In genomic region chr3:79416944-79417680, GRCm38 (mm10) we compare ENCODE assay signal across 10 mouse cellular contexts.
DNase-seq lines count a peak whose midpoint lies in the region; ATAC-seq lines count a peak whose summit lies in the region.
"Had no signal": no experiment of that assay in that cellular context is flagged by ENCODE, and none has a peak within 500 bp of the region (broad histone marks: within the 10 kb centered on the region; RNA-seq: fewer than 3 reads in every experiment).

No protein-coding gene starts in this region.

- no peak overlapping the region for H3K4me2 ChIP-seq in hindbrain, embryonic 15.5 days
- H3K4me2 ChIP-seq in neural tube, embryonic 14.5 days (ENCODE audit: low read depth, low read length): no peak overlapping the region
- H3K4me2 ChIP-seq: embryonic facial prominence, embryonic 15.5 days had no signal

- no peaks in the 10 kb centered on the region for H3K36me3 ChIP-seq in forebrain, embryonic 10.5 days (replicated peaks)
- no peaks in the 10 kb centered on the region for H3K36me3 ChIP-seq in hindbrain, embryonic 15.5 days
- no peaks in the 10 kb centered on the region for H3K36me3 ChIP-seq in neural tube, embryonic 14.5 days (ENCODE audit: control insufficient read depth, insufficient read depth, low read length)
- H3K36me3 ChIP-seq: embryonic facial prominence, embryonic 15.5 days had no signal

- H3K27me3 ChIP-seq in forebrain, embryonic 10.5 days (ENCODE audit: poor library complexity, severe bottlenecking): no peaks in the 10 kb centered on the region
- no peaks in the 10 kb centered on the region for H3K27me3 ChIP-seq in hindbrain, embryonic 15.5 days
- H3K27me3 ChIP-seq in neural tube, embryonic 14.5 days (ENCODE audit: control insufficient read depth, insufficient read depth, low read length): no peaks in the 10 kb centered on the region
- H3K27me3 ChIP-seq: embryonic facial prominence, embryonic 15.5 days had no signal

- peak; percentile 53 for DNase-seq in embryo, embryonic 10 days (ENCODE audit: low spot score)
- peak; percentile 34 for DNase-seq in forebrain, embryonic 10.5 days (ENCODE audit: extremely low spot score, low spot score)
- no peak for DNase-seq in frontal cortex, postnatal 10 days (ENCODE audit: low spot score in 2 of 2)
- DNase-seq in lung, adult 18-20 months: no peak
- DNase-seq: kidney, adult 18-20 months; thymus, postnatal 14 days had no signal

- WGBS in forebrain, embryonic 10.5 days: 25% methylated on average over 4 of the region's 4 CpGs
- 23% methylated on average over 4 of the region's 4 CpGs for WGBS in hindbrain, embryonic 15.5 days
- 24% methylated on average over 4 of the region's 4 CpGs for WGBS in neural tube, embryonic 14.5 days

- no peak overlapping the region for H3K9ac ChIP-seq in hindbrain, embryonic 15.5 days
- no peak overlapping the region for H3K9ac ChIP-seq in neural tube, embryonic 14.5 days (replicated peaks; ENCODE audit: low read depth, low read length)
- H3K9ac ChIP-seq: embryonic facial prominence, embryonic 15.5 days had no signal

- H3K9me3 ChIP-seq in forebrain, embryonic 10.5 days: no peaks in the 10 kb centered on the region
- no peaks in the 10 kb centered on the region for H3K9me3 ChIP-seq in hindbrain, embryonic 15.5 days
- H3K9me3 ChIP-seq in neural tube, embryonic 14.5 days (ENCODE audit: control insufficient read depth, low read length): no peaks in the 10 kb centered on the region
- H3K9me3 ChIP-seq: embryonic facial prominence, embryonic 15.5 days had no signal

- ATAC-seq in hindbrain, embryonic 15.5 days (ENCODE audit: low FRiP score, low read depth): peak; percentile 78
- peak; percentile 74; the same call in 1 of the 2 replicates for ATAC-seq in neural tube, embryonic 14.5 days (ENCODE audit: low read depth)
- no peak for ATAC-seq in cerebellum, adult (ENCODE audit: insufficient number of reproducible peaks, low FRiP score, low TSS enrichment)

- H3K4me3 ChIP-seq in forebrain, embryonic 10.5 days: peak overlapping the region; percentile 25
- no peak overlapping the region for H3K4me3 ChIP-seq in hindbrain, embryonic 15.5 days
- H3K4me3 ChIP-seq in neural tube, embryonic 14.5 days (ENCODE audit: low read depth, low read length): no peak overlapping the region
- H3K4me3 ChIP-seq: embryonic facial prominence, embryonic 15.5 days had no signal

- H3K4me1 ChIP-seq in forebrain, embryonic 10.5 days: peaks cover 35% of the 10 kb centered on the region
- H3K4me1 ChIP-seq in hindbrain, embryonic 15.5 days (replicated peaks): peaks cover 9% of the 10 kb centered on the region
- no peaks in the 10 kb centered on the region; the same call in 1 of the 2 replicates for H3K4me1 ChIP-seq in neural tube, embryonic 14.5 days (ENCODE audit: control insufficient read depth, insufficient read depth, low read length)

- H3K27ac ChIP-seq in forebrain, embryonic 10.5 days: peak overlapping the region; percentile 82
- H3K27ac ChIP-seq in hindbrain, embryonic 15.5 days (replicated peaks): peak overlapping the region; percentile 40
- H3K27ac ChIP-seq in neural tube, embryonic 14.5 days (ENCODE audit: low read depth, low read length): no peak overlapping the region
- H3K27ac ChIP-seq: embryonic facial prominence, embryonic 15.5 days had no signal

Comparison
In these comparisons a context has a peak if more than half of its experiments do, and no peak if none do; other contexts are left out.
1. DNase-seq: peak in embryo, embryonic 10 days (single experiment) and forebrain, embryonic 10.5 days (single experiment); none in frontal cortex, postnatal 10 days (0 of 2) and lung, adult 18-20 months (0 of 2).